Mouse (Mus musculus) spleen, postnatal 10 days (tissue): ENCODE measurements around the gene Artn.

Source experiments
- DNase-seq, 2 experiments: peaks; one replicate each; pipeline ENCODE4 v3.0.0; 2021 to 2022; ENCODE audit warnings: low spot score in 2 of 2

Artn gene

DNA sequence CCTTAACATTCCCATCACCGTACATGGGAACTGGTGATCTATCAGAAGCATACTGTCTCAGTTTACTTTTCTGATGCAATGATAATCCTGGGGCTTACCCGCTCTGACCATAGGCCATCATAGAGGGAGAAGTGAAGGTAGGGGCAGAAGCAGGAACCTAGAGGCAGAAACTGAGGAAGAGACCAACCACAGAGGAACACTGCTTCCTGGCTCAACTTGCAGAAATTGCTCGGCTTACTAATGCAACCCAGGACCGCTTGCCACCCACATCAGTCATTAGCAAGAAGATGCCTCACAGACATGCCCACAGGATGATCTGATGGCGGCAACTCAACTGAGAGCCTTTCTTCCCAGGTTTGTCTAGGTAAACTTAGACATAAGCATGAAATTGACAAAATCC, 10.8 kb downstream of the Artn start:
- DNase-seq: no peak

DNA sequence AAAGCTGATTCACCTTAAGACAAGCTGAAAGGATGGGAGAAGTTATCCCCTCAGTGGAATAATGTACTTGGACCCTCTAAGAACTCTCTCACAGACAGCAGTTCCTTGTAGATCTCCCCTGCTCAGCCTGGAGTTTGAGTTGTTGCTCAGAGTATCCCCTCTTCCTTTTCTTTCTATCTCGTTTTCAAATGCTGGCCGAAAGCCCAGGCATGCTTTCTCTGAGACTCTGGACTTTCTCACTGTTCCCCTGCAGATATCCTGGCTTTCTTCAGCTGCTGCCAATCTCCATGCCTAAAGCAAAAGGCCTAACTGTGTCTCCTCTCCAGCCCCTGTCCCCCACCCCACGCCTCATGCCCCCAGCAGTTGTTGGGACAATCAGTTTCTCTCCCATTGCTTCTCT, 11.3 kb downstream of the Artn start:
- no peak for DNase-seq

DNA sequence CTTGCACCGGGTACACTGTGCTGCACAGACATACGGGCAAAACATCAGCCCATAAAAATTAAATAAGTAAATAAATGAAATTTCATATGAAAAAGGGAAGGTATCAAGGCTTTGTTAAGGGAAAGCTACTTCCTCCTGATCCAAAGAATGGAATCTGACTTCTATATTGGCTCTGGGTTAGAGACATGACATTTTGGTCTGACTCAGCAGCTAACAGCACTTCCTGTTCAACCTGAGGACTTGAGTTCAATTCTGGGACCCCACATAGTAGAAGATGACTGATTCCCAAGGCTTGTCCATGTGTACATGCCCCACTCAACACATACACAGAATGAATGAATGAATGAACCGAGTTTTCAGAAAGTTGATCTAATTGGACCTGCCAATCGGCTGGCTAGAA, 11.7 kb downstream of the Artn start:
- no peak for DNase-seq

DNA sequence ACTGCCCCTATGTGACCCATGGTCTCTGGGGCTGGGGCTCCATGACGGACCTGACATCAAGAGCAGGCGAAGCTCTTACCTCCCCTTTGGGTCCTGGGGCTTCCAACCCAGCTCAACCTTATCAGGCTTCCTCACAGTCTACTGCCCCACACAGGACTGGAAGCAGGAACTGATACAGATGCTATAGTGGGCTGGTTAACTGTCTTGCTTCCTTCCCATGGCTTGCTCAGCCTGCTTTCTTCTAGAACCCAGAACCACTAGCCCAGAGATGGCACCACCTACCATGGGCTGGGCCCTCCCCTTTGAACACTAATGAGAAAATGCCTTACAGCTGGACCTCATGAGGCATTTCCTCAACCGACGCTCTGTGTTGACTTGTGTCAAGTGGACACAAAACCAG, 12.2 kb downstream of the Artn start:
- no peak for DNase-seq

DNA sequence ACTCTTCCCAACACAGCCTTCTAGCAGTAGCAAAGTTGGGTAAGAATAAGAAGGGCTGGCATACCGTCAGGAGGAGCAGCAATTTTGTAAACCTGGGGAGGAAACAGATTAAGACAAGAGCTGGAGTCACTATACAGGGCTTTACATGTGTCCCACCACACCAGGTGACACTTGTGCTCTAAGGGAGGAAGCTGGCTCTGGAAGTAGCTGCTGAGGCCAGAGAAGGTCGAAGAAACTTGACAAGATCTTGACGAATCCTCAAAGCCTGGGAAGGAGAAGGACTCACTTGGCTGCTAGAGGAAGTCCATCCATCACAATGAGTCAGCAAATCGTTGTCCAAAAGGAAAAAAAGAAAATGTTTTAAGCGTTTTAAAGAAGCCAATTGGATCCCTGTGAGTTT, 13.2 kb downstream of the Artn start:
- no peak for DNase-seq

DNA sequence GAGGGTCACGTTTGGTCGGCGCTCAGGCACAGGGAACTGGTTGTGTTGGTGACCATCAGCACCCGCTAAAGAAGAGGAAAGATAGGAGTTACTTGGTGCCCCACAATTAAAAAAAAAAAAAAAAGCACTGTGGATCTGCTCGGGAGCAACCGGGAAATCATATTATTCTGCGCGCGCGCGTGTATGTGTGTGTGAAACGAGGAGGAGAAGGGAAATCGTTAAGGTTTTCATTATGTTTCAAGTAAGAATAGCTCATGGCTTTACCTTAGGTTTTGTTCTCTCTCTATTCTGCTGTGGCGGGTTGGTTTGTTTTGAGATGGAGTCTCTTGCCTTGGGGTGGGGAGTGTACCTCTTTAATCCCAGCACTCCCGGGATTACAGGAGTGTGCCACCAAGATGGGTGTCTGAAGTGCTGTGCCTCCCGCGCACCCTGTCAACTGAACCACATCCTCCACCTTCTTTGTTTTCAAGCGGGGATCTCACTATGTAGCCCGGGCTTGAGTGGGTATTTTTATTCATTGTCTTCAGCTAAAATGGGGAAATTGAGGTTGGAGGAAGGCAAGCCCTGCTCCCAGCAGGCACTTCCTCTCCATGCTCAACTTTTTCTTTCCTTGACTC, 14.0 kb downstream of the Artn start:
- DNase-seq: peak in 1 of 2 experiments; percentile 30

DNA sequence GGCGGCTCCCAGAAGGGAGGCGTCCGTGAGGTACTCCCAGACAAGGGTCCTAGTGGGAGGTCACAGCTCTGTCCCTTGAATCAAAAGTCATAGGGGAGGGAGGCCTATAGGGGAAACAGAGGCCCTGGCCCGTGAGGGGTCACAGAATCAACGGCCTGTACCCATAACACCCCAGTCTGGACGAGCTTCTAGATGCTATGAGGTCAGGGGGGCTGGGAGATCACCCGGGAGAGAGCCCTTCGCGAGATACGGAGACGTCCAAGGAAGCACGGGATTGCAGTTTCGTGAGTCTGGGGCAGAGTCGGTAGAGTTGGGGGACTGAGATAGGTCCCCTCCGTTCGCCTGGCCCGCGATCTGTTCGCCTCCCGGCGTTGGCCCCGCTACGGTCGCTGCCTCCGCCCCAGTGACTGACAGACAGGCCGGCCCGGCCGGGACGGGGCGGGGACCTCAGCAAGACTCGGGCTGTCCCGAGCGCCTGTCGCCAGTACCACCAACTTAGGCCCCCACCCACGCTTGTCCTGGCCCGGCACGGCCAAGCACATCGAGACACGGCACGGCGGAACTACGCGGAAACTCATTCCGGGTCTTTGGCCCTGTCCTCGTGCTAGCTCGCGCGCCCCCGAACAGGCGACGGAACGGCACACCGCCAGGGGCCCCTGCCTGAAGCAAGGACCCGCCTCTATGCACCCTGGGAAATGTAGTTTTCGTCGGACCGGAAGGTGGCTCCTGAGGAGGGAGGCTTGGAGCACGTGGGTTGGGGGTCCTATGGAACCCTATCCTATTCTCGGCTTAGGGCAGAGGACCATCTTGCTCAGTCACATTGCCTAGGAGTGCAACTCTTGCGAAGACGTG, 14.7 kb downstream of the Artn start, which contains the start of gene Ipo13:
TSS of gene Ipo13 (minus strand) at position 409 of the 852 bp plus-strand sequence.
- peak; percentile 95 to 100 for DNase-seq

DNA sequence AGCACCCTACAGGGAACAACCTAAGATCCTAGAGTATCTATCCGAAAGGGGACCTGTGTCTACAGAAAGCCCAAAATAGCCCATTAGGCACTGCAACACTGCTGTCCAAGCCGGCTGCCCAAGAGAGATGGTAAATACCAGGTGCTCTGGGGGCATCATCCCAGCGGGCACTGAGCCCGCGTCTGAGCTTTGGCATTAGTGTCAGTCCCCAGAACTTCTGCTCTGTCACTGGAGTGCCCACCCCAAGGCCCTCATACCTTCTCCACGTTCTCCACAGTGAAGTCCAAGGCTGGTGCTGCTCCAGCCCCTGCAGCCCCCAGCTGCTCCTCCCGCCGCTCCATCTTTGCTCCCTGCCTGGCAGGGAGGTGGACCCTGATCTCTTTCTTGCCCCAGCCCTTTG, 15.5 kb downstream of the Artn start:
- DNase-seq: no peak

DNA sequence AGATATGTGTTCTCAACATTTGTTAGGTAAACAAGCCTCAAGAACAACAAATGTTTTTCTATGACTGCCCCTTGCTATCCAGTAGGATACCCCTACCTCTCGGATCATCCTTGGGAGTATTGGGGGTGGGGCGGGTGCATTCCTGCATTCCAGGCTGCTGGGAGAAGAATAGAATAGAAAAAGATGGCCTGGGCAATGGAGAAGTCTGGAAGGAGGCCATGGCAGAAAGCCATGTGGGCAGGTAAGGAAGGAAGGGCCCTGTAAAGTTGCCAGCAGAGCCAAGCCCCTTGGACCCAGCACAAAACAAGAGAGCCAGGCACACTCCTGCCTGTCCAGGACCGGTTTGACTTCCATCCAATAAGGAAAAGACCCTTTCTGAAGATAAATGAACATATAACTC, 16.1 kb downstream of the Artn start:
- no peak for DNase-seq

DNA sequence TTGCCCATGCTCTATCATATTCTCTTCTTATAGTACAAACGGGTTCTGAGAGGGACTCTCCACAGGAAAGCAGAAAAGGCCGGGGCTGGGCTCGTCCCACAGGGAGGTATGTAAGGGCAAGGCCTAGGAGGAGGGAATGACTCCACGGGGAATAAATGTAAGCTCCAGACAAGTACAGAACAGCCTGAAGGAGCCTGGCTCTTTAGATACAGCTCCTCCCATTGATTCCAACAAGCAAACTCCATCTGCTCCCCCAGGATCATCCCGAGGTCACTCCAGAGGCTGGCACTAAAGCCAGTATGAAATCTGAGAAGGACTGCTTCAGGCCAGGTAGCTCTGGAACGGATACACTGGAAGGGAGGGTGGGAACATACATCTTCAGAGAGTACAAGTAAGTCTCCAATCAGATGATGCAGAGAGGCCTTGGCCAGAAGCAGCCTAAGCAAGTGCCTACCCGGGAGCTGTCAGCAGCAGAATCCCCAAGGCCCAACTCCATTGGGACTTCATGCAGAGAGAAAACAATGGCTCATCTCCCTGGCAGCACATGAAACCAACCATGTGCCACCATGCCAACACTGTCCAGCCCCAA, 16.8 kb downstream of the Artn start:
- DNase-seq: no peak

DNA sequence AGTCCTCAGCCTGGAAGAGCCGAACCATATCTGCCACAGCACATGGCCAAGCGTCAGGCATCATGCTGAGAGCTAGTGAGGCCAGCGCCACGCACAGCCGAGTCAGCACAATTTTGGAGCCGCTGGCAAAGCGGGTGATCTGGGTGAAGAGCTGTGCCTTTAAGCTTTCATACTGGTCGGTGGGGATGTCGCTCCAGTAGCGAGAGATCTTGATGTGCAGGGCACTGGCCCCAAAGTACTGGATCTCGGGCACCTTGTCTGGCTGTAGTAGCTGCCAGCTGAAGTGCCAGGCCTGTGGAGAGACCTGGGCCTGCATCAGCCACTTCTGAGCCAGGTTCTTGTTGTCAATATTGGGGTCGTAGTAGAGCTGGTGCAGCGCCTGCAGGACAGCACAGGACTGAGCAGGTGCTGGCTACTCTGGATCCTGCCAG, 17.4 kb downstream of the Artn start:
- no peak for DNase-seq

DNA sequence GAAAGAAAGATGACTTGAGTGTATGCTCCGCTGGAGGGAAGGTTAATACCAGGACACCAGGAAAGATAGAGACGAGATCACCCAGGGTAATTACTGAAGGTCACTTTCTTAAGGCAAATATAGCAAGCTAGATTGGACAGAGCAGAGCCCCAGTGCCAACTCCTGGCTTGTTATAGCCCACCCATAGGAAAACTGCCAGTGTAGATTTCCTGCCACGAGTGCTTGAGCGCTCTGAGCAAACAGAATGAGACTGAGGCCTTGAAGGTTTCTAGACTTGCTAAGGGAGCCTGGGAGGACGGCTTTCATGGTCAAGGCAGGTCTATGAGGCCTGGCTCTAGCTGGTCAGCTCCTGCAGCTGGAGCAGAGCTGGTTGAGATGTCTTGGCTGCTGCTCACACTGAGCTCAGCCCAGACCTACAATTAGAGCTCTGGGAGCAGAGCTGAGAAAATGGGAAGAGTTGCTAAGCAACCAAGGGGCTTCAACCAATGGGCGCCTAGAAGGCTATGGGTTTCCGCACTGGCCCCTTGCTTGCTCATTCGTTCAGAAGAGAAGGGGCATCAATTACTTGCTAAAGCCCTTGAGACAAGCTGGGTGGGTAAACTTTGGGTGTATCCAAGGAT, 20.6 kb downstream of the Artn start:
- DNase-seq: no peak

DNA sequence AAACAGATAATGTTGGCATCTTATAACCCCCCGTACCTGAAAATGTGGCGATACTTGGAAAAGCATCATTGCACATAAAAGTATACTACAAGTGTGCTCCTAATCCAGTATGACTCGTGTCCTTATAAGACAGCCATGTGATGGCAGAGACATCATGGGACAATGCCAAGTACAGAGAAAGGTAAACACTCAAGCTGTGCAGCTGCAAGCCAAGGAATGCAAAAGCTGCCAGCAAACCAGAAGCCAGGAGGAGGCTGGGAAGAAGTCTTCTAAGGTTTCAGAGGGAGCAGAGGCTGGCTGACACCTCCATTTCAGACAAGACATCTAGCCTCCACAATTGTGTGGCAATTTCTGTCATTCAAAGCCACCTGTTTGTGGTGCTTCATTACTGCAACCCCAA, 23.4 kb downstream of the Artn start:
- DNase-seq: no peak

DNA sequence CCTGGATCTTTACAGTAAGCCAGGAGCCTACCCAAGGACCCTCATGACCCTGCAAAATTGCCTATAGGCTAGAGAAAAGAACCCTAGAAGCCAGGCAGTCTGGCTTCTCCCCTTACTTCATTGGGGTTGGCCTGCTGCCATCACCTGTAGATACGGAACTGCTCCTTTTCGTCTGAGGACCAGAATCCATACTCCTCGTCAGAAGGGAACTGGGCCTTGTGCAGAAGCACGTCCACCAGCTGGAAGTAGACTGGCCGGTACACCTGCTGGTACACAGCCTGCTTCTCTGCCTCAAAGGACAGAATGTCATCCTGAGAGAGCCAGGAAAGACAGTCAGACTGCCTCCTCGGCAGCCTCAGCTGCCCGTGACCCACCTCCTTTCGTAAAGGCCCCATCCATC, 24.8 kb downstream of the Artn start:
- DNase-seq: no peak

DNA sequence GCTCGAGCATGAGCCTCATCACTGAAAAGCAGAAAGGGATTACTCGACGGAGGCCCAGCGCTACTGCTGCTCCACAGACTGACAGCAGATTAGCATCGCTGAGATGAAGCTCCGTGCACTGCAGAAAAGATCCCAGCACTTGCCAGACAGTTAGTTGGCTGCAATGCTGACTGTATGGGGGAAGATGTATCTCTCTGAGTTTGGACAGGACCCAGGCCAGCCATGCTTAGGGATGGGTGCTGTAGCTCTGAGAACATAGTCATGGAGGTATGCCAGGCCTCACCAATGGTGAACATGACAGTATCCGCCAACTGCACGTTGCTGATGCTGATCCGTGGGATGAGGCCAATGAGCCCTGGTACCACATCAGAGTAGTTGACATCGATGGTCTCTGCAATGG, 25.5 kb downstream of the Artn start:
- DNase-seq: no peak

DNA sequence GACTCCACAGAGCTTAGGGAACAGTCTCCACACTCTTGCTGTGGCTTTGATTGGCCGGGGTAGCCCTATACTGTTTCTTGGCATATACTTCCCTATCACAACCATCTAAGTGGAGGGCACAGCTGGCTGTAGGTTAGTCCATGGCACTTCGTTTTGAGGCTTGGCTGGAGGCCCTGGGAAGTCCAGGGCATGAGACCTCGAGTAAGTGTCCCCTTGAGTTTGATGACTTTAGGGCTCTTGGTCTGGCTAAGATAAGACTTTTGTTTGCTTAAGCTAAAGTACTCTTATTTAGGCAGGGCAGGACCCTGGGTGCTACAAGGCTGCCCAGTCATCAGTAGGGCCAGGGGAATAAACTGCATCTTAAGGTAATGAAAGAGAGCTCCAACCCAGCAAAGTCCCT, 31.5 kb downstream of the Artn start:
- DNase-seq: no peak

DNA sequence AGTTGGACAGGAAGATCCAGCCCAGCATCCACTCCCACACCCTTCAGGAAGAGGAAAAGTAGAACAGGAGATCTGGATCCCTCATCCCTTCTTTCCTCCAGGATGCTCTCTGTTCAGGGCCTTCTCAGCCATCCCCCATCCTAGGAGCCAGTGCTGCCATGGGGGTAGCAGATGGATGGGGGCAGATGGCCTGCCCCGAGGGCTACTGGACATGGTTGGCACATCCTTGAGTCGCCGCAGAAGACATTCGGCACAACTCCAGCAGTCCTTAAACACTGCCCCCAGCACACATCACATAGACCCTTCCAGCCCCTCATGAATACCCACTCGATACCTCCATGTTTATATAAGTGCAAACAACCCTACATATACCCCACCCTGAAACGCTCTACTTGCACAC, 33.5 kb downstream of the Artn start:
- no peak for DNase-seq

DNA sequence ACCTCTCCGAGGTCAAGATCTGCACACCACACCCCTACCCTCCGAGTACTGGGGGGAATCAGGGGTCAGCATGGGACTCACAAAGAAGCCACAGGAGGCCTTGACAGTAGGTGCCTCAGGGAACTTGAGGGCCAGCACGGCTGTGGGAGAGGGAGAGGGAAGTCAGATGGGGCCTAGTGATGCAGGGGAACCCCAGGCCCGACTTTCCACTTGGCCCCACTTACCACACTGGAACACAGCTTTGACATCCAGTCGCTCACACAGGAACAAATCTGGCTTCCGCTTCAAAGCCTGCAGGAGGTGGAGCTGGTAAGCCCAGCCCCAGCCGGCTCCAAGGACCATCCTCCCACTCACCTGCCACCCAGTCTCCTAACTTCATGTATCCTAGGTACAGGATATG, 34.2 kb downstream of the Artn start:
- peak in 1 of 2 experiments; percentile 9 for DNase-seq

DNA sequence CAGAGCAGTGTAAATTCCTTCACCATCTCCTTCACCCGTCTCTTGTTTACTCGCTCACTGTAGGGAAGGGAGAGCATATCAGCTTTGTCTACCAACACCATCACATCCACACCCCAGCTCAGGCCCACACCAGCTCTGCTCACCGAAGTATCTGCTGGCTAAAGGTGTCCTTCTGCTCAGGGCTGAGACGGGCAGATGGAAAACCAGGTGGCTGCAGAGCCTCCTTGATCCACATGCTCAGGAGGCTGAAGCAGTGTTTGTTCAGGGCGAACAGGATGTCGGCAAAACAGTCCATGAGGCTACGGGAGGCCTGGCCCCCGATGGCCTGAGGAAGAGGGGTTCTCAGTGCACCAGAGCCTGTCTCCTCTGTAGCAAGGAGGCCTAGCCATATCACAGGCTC, 35.0 kb downstream of the Artn start:
- no peak for DNase-seq

DNA sequence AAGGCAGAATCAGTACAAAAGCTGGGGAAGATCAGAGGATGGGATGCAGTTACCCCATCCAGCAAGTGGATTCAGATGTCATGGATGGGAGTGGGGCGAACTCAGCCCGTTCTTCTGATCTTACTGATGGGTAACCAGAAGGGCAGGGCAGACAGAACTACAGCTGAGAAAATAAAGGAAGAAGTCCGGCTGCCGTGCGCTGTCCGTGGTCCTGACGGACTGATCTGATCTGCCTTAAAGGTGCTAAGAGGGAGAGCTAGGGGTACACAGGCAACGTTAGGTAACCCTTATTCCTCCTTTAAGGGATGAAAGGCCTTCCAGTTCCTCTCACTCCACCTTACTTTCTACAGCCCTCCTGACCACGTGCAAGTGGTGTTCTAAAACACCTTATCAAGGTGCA, 36.2 kb downstream of the Artn start:
- DNase-seq: peak in 1 of 2 experiments; percentile 82

DNA sequence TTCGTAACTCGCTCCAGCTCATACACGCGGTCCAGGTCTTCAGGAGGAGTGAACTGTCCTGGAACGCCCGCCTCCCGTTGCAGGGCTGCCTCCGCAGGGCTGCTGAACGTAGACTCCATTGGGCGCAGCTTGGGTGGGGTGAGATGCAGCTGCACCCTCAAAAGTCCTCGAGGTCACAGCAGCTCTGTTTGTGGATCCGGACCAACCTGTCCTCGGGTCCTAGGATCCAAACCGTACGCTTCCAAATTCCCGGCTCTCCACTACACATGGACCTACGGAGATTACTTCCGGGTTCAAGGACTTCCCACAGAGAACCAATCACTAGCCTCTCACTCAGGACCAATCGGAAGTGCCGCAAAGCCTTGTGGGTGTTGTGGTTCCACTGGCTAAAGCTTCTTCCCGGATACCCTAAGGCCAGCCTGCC, 37.8 kb downstream of the Artn start, which contains the start of gene Dph2:
TSS of gene Dph2 (minus strand) at position 295 of the 424 bp plus-strand sequence.
- DNase-seq: peak; percentile 67 to 88

DNA sequence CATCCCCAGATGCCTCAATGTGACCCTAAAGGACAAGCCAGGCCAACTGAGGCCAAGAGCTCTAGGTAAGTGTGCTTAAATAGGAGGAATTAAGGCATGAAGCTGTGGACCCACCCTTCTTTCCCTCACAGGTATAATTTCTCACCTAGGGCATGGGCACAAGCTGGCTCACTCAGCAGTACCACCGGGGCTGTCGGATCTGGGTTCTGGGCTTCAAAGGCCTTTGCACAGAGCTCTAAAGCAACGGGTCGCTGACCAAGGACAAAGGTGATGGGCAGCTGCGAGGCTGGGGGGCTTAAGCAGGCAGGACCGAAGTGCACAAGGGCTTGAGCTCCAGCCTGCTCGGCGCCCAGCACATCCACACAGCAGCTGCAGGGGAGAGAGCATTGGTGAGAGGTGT, 38.8 kb downstream of the Artn start:
- no peak for DNase-seq
